Mouse (Mus musculus): ENCODE measurements around the gene Sun5.
"Not testable (repeated sequence)": the region's sequence is repeated elsewhere in the genome, so short reads cannot be mapped to it uniquely, and the experiment has no call there.

The Sun5 gene

GRCm38 (mm10) chr2:153870984-153871383 is at the start of gene Sun5:
Sun5 (minus strand) TSS chr2:153871084.
- in situ Hi-C loops (cut with MboI) = no loop called here

GRCm38 (mm10) chr2:153917930-153918329 is 47.0 kb upstream of the Sun5 start, which contains the start of gene Bpifb3:
Bpifb3 (plus strand) TSS chr2:153918230.
- in situ Hi-C loops (cut with MboI) = no loop called here

- in situ Hi-C loops (cut with MboI) = no loop called here
These were observed 43.3 kb upstream of the Sun5 start for GRCm38 (mm10) chr2:153914151-153914550.

GRCm38 (mm10) chr2:153906626-153907025 is 35.7 kb upstream of the Sun5 start:
- in situ Hi-C loops (cut with MboI) = no loop called here

- in situ Hi-C loops (cut with MboI) = no loop called here
These were observed 31.8 kb upstream of the Sun5 start for GRCm38 (mm10) chr2:153902726-153903125.

- in situ Hi-C loops (cut with MboI) = no loop called here
These were observed 29.2 kb upstream of the Sun5 start, which contains the start of gene Bpifb6 for GRCm38 (mm10) chr2:153900088-153900487. Bpifb6 (plus strand) TSS chr2:153900388.

- in situ Hi-C loops (cut with MboI) = no loop called here
These were observed 28.2 kb upstream of the Sun5 start for GRCm38 (mm10) chr2:153899111-153899510.

GRCm38 (mm10) chr2:153874745-153875144 is 3.9 kb upstream of the Sun5 start, which contains the start of gene Bpifb2:
Bpifb2 (plus strand) TSS chr2:153875045.
- in situ Hi-C loops (cut with MboI) = no loop called here

GRCm38 (mm10) chr2:153861960-153862359 is 8.9 kb downstream of the Sun5 start:
- in situ Hi-C loops (cut with MboI) = no loop called here

GRCm38 (mm10) chr2:153860715-153861114 is 10.2 kb downstream of the Sun5 start:
- in situ Hi-C loops (cut with MboI) = no loop called here

- in situ Hi-C loops (cut with MboI) = no loop called here
These were observed 10.6 kb downstream of the Sun5 start for GRCm38 (mm10) chr2:153860315-153860714.

GRCm38 (mm10) chr2:153859581-153859980 is 11.3 kb downstream of the Sun5 start:
- in situ Hi-C loops (cut with MboI) = no loop called here

GRCm38 (mm10) chr2:153853544-153853943 is 17.3 kb downstream of the Sun5 start:
- in situ Hi-C loops (cut with MboI) = no loop called here

- in situ Hi-C loops (cut with MboI) = no loop called here
These were observed 19.9 kb downstream of the Sun5 start for GRCm38 (mm10) chr2:153851030-153851360.

GRCm38 (mm10) chr2:153850351-153851029 is 20.4 kb downstream of the Sun5 start:
- in situ Hi-C loops (cut with MboI) = no loop called here

GRCm38 (mm10) chr2:153848389-153848788 is 22.5 kb downstream of the Sun5 start:
- in situ Hi-C loops (cut with MboI) = no loop called here

- in situ Hi-C loops (cut with MboI) = no loop called here
These were observed 28.0 kb downstream of the Sun5 start for GRCm38 (mm10) chr2:153842854-153843253.

- in situ Hi-C loops (cut with MboI) = no loop called here
These were observed 37.6 kb downstream of the Sun5 start for GRCm38 (mm10) chr2:153833291-153833690.

- in situ Hi-C loops (cut with MboI) = no loop called here
These were observed 42.2 kb downstream of the Sun5 start for GRCm38 (mm10) chr2:153828704-153829103.

- in situ Hi-C loops (cut with MboI) = no loop called here
These were observed 43.6 kb downstream of the Sun5 start for GRCm38 (mm10) chr2:153827171-153827830.

- in situ Hi-C loops (cut with MboI) = not testable (repeated sequence)
These were observed 45.0 kb downstream of the Sun5 start for GRCm38 (mm10) chr2:153825900-153826299.

GRCm38 (mm10) chr2:153824593-153824992 is 46.3 kb downstream of the Sun5 start:
- in situ Hi-C loops (cut with MboI) = no loop called here

GRCm38 (mm10) chr2:153822005-153822543 is 48.8 kb downstream of the Sun5 start:
- in situ Hi-C loops (cut with MboI) = no loop called here

All from mature B cell (primary cell).